Mouse (Mus musculus) testis, adult 2 months (tissue): ENCODE results near the gene Tnfaip2. TPM values are rescaled to one million over a fixed set of nuclear protein-coding genes. Genes with fewer than 3 reads are reported as not detected.
A peak's percentile ranks its signal among the peaks of the same experiment; 100 is the strongest.

ENCODE experiments used
- H3K27ac ChIP-seq: fragments of 200-500 bp; 2 replicates; pipeline ENCODE4 v1.5.1; 2012; ENCODE audit warnings: low read depth, low read length; ENCODE audit not compliant: control insufficient read depth, insufficient read depth
- H3K27me3 ChIP-seq: fragments of 200-500 bp; 2 replicates; pipeline ENCODE4 v1.6.1; 2012; ENCODE audit warnings: mild to moderate bottlenecking, low read length, moderate library complexity; ENCODE audit not compliant: control insufficient read depth, insufficient read depth
- H3K36me3 ChIP-seq: fragments of 200-500 bp; 2 replicates; pipeline ENCODE4 v1.6.1; 2012; ENCODE audit warnings: mild to moderate bottlenecking, low read length; ENCODE audit not compliant: control insufficient read depth, insufficient read depth
- H3K4me1 ChIP-seq: fragments of 200-500 bp; 2 replicates; pipeline ENCODE4 v1.6.1; 2012; ENCODE audit warnings: low read length; ENCODE audit not compliant: control insufficient read depth, insufficient read depth
- H3K4me3 ChIP-seq: fragments of 200-500 bp; 2 replicates; pipeline ENCODE4 v1.5.1; 2012; ENCODE audit warnings: low read depth, mild to moderate bottlenecking, low read length, moderate library complexity, mixed read lengths; ENCODE audit not compliant: control insufficient read depth
- CTCF ChIP-seq: fragments of 200-500 bp; IDR thresholded peaks from 2 replicates; pipeline ENCODE4 v1.5.1; 2012; ENCODE audit warnings: low read depth, mild to moderate bottlenecking, inconsistent platforms, low read length, moderate library complexity; ENCODE audit not compliant: control insufficient read depth, insufficient read depth, insufficient replicate concordance
- POLR2A ChIP-seq: fragments of 200-500 bp; IDR thresholded peaks from 2 replicates; pipeline ENCODE4 v1.6.1; 2012; ENCODE audit warnings: low read depth, mild to moderate bottlenecking, inconsistent platforms, low read length, moderate library complexity; ENCODE audit not compliant: control insufficient read depth
- polyA plus RNA-seq: library from polyadenylated mRNA; depleted of rRNA; stranded (reverse); fragments of >200 nt; gene quantifications from 2 replicates; pipeline ENCODE4 v1.2.3, GENCODE M21; 2012

Gene Tnfaip2
- polyA plus RNA-seq, 1 experiment: 77.2 TPM

DNA sequence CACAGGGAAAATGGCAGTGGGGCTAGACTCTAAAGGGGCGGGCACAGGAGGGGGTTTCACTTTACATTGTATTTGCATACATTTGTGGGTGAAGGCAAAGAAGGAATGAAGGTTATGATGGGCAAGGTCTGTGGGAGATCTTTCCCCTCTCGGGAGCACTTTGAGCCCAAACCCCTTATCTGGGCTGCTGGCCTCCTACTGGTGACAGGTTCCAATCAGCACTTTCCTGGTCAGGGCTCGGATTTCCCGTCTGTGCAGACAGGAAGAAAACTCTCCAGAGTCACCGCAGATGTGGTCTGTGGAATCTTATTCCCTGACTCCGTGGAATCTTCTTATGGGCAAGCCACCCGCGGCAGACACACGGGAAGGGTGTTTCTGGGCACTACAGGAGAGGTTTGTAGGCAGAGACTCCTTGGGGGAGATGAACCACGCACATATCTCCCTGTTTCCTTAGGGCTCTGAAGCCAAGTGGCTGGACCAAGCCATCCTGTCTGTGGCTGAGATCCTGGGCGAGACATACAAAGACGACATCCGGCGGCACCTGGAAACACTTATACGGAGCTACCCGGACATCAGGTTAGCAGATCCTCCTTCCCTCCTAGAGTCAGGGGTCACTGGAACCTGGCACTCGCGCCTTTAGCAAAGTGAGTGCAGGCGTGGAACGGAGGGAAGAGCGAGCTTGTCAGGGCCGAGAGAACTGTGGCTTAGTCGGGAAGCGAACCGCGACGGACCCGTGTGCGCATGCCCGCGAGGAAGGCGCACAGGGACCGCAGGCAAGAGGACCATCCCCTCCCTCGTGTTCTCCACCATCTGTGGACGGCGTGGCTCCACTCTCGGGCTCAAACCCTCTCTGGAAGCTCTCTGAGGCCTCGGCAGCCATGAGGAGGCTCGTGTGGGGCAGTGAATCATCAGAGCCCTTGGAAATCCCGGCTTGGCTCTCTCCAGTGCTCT lies 13.0 kb upstream of the Tnfaip2 start:
- Histone ChIP-seq H3K36me3 (no peaks in the 10 kb centered on the region), H3K4me1 (peaks cover 26% of the 10 kb centered on the region), H3K27me3 (no peaks in the 10 kb centered on the region), H3K27ac (no peak overlapping the region), H3K4me3 (peak overlapping the region; percentile 53)
- no peak for TF ChIP-seq POLR2A
- no peak for TF ChIP-seq CTCF

DNA sequence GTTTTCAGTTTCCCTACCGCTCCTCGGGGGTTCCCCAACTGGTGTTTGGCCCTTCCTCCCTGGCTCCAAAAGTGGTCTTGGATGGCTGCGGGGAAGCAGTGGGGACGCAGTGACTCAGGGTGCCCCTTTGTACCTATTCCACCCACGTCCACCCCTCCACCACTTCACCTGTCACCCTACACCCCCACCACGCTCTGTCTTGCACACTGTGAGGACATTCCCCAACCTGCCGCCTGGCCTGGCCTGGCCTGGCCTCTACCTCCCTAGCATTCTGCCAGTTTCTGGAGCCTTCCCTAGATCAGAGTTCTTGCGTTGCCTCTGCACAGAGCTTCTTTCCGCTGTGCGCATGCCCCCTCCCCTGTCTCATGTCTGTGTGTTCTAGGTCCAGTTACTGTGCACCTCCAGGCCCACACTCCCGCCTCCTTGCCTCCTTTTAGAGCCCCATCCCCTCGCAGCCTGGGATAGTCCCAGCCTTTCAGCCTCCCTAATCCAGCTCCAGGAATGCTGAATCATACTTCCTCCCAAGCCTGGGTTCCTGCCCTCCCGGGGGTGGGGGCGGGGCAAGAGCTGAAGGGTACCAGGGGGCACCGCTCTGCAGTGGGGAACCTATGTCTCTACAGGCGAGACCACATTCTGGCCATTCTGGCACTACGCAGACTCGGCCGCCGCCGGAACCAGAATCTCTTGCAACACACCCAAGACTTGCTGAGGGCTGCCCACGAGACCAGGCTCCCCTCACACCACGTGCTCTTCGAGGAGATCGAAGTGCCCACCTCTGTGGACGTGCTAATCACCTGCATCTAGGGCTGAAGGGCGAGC lies 12.0 kb upstream of the Tnfaip2 start:
- no peak for TF ChIP-seq POLR2A
- no peak for TF ChIP-seq CTCF
- peaks cover 26% of the 10 kb centered on the region for H3K4me1 ChIP-seq
- no peak overlapping the region for H3K4me3 ChIP-seq
- no peaks in the 10 kb centered on the region for H3K27me3 ChIP-seq
- H3K36me3 ChIP-seq: no peaks in the 10 kb centered on the region
- H3K27ac ChIP-seq: no peak overlapping the region

GRCm38 (mm10) chr12:111430868-111431817 lies 11.1 kb upstream of the Tnfaip2 start:
- Histone ChIP-seq H3K4me3 (no peak overlapping the region), H3K27me3 (no peaks in the 10 kb centered on the region), H3K4me1 (peaks cover 22% of the 10 kb centered on the region), H3K27ac (no peak overlapping the region), H3K36me3 (no peaks in the 10 kb centered on the region)
- TF ChIP-seq CTCF (no peak), POLR2A (no peak)

GRCm38 (mm10) chr12:111432097-111432496 lies 10.2 kb upstream of the Tnfaip2 start:
- Histone ChIP-seq H3K27ac (no peak overlapping the region), H3K4me3 (no peak overlapping the region), H3K27me3 (no peaks in the 10 kb centered on the region), H3K36me3 (no peaks in the 10 kb centered on the region), H3K4me1 (peaks cover 18% of the 10 kb centered on the region)
- TF ChIP-seq CTCF (no peak), POLR2A (no peak)

DNA sequence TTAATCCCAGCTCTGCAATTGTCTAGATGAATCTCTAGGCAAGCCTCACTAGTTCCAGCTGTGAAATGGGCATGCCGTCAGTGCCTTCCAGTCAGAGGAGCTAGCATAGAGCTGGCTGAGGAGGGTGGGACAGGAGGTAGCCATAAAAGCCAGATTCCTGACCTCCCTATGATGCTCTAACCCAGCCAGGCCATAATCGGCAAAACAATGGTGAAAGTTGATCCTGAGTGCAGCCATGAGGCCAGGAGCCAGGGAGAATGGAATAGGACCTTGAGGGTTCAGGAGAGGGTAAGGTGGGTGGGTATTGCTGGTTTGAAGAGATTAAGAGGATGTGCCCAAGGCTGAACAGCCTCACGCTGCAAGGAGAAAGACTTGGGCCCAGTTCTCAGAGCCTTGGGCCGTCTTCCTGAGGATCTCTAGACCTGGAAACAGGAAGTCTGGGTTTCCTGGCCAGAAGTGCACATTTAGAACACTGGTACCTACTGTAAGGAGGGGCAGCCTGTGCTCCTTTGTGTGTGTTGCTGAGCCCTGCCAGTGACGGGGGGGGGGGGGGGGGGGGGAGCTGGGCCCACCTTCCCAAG lies 9.4 kb upstream of the Tnfaip2 start:
- Histone ChIP-seq H3K27me3 (no peaks in the 10 kb centered on the region), H3K27ac (no peak overlapping the region), H3K36me3 (no peaks in the 10 kb centered on the region), H3K4me1 (peaks cover 18% of the 10 kb centered on the region), H3K4me3 (no peak overlapping the region)
- TF ChIP-seq CTCF: no peak
- no peak for TF ChIP-seq POLR2A

- peaks cover 16% of the 10 kb centered on the region for H3K4me1 ChIP-seq
- H3K4me3 ChIP-seq: peak overlapping the region; percentile 67
- no peak overlapping the region; the same call in 1 of the 2 replicates for H3K27ac ChIP-seq
- H3K36me3 ChIP-seq: no peaks in the 10 kb centered on the region
- H3K27me3 ChIP-seq: no peaks in the 10 kb centered on the region
- TF ChIP-seq POLR2A: peak; percentile 26; the same call in 1 of the 2 replicates
- TF ChIP-seq CTCF: no peak
These were observed 8.0 kb upstream of the Tnfaip2 start for GRCm38 (mm10) chr12:111434164-111434744.
